Mouse (Mus musculus): ENCODE data around the gene Nalcn. TPM values are rescaled to one million over a fixed set of nuclear protein-coding genes. Genes with fewer than 3 reads are reported as not detected.

The Nalcn gene
- total RNA-seq, 4 experiments from 2014 or later, result 60.9 to 70.6 (median 65.9) TPM

Other genes with a start within 250 kb of the Nalcn start
- 1 to 10 TPM; 6.8 to 8.6 (median 7.8) TPM for gene Itgbl1, start 32.8 kb upstream of the Nalcn start, total RNA-seq (2022)